Mouse (Mus musculus): ENCODE results near the gene Thumpd1. TPM values are rescaled to one million over a fixed set of nuclear protein-coding genes. Genes with fewer than 3 reads are reported as not detected.

Thumpd1 gene
- polyA plus RNA-seq, 1 experiment from 2014 or later, result 54.1 TPM

GRCm38 (mm10) chr7:119692302-119692701 lies 28.3 kb downstream of the Thumpd1 start:
- Histone ChIP-seq H3K9ac (ENCODE audit: low read depth, low read length) (no peak overlapping the region), H3K4me3 (ENCODE audit: low read depth, low read length) (no peak overlapping the region), H3K36me3 (ENCODE audit: control insufficient read depth, insufficient read depth, low read length) (no peaks in the 10 kb centered on the region), H3K9me3 (replicated peaks; ENCODE audit: control insufficient read depth, low read length) (no peaks in the 10 kb centered on the region), H3K4me2 (no peak overlapping the region), H3K4me1 (ENCODE audit: control insufficient read depth, insufficient read depth, low read length) (no peaks in the 10 kb centered on the region), H3K27me3 (ENCODE audit: control insufficient read depth, insufficient read depth, low read length) (no peaks in the 10 kb centered on the region), H3K27ac (ENCODE audit: low read depth, low read length) (no peak overlapping the region)
- WGBS (ENCODE audit: insufficient replicate concordance), result 67% methylated on average over 4 of the region's 4 CpGs
- ATAC-seq (replicated peaks; ENCODE audit: insufficient number of reproducible peaks, low FRiP score, low TSS enrichment), result no peak

GRCm38 (mm10) chr7:119689726-119690125 lies 30.9 kb downstream of the Thumpd1 start, which contains the start of gene Acsm4:
Gene Acsm4, plus strand, starts transcription at chr7:119690026.
- Histone ChIP-seq H3K27me3 (ENCODE audit: control insufficient read depth, insufficient read depth, low read length) (no peaks in the 10 kb centered on the region), H3K9me3 (replicated peaks; ENCODE audit: control insufficient read depth, low read length) (no peaks in the 10 kb centered on the region), H3K9ac (ENCODE audit: low read depth, low read length) (no peak within 1 kb of the TSS), H3K4me1 (ENCODE audit: control insufficient read depth, insufficient read depth, low read length) (no peaks in the 10 kb centered on the region), H3K4me3 (ENCODE audit: low read depth, low read length) (no peak within 1 kb of the TSS), H3K4me2 (no peak within 1 kb of the TSS), H3K27ac (ENCODE audit: low read depth, low read length) (no peak within 1 kb of the TSS), H3K36me3 (ENCODE audit: control insufficient read depth, insufficient read depth, low read length) (no peaks in the 10 kb centered on the region)
- ATAC-seq (replicated peaks; ENCODE audit: insufficient number of reproducible peaks, low FRiP score, low TSS enrichment), result no peak
- WGBS (ENCODE audit: insufficient replicate concordance), result 71% methylated on average over 5 of the region's 5 CpGs

- Histone ChIP-seq H3K36me3 (ENCODE audit: control insufficient read depth, insufficient read depth, low read length) (no peaks in the 10 kb centered on the region), H3K27ac (ENCODE audit: low read depth, low read length) (no peak overlapping the region), H3K9ac (ENCODE audit: low read depth, low read length) (no peak overlapping the region), H3K4me3 (ENCODE audit: low read depth, low read length) (no peak overlapping the region), H3K4me2 (no peak overlapping the region), H3K4me1 (ENCODE audit: control insufficient read depth, insufficient read depth, low read length) (no peaks in the 10 kb centered on the region), H3K27me3 (ENCODE audit: control insufficient read depth, insufficient read depth, low read length) (no peaks in the 10 kb centered on the region), H3K9me3 (replicated peaks; ENCODE audit: control insufficient read depth, low read length) (no peaks in the 10 kb centered on the region)
- no peak for ATAC-seq (replicated peaks; ENCODE audit: insufficient number of reproducible peaks, low FRiP score, low TSS enrichment)
- 71% methylated on average over 4 of the region's 4 CpGs for WGBS (ENCODE audit: insufficient replicate concordance)
Observed at GRCm38 (mm10) chr7:119682699-119683098, 37.9 kb downstream of the Thumpd1 start.

- no peak overlapping the region for H3K4me3 ChIP-seq (ENCODE audit: low read depth, low read length)
- H3K9me3 ChIP-seq (replicated peaks; ENCODE audit: control insufficient read depth, low read length), result no peaks in the 10 kb centered on the region
- H3K9ac ChIP-seq (ENCODE audit: low read depth, low read length), result no peak overlapping the region
- no peak overlapping the region for H3K27ac ChIP-seq (ENCODE audit: low read depth, low read length)
- ATAC-seq (replicated peaks; ENCODE audit: insufficient number of reproducible peaks, low FRiP score, low TSS enrichment), result no peak
- H3K4me2 ChIP-seq, result no peak overlapping the region
- 72% methylated on average over 8 of the region's 8 CpGs for whole genome bisulfite sequencing (ENCODE audit: insufficient replicate concordance)
- H3K27me3 ChIP-seq (ENCODE audit: control insufficient read depth, insufficient read depth, low read length), result no peaks in the 10 kb centered on the region
- no peaks in the 10 kb centered on the region for H3K4me1 ChIP-seq (ENCODE audit: control insufficient read depth, insufficient read depth, low read length)
- no peaks in the 10 kb centered on the region for H3K36me3 ChIP-seq (ENCODE audit: control insufficient read depth, insufficient read depth, low read length)
Observed at GRCm38 (mm10) chr7:119680107-119680506, 40.5 kb downstream of the Thumpd1 start.

GRCm38 (mm10) chr7:119673465-119673864 lies 47.1 kb downstream of the Thumpd1 start:
- Histone ChIP-seq H3K4me3 (ENCODE audit: low read depth, low read length) (no peak overlapping the region), H3K9ac (ENCODE audit: low read depth, low read length) (no peak overlapping the region), H3K4me1 (ENCODE audit: control insufficient read depth, insufficient read depth, low read length) (no peaks in the 10 kb centered on the region), H3K9me3 (replicated peaks; ENCODE audit: control insufficient read depth, low read length) (no peaks in the 10 kb centered on the region), H3K4me2 (no peak overlapping the region), H3K36me3 (ENCODE audit: control insufficient read depth, insufficient read depth, low read length) (no peaks in the 10 kb centered on the region), H3K27ac (ENCODE audit: low read depth, low read length) (no peak overlapping the region), H3K27me3 (ENCODE audit: control insufficient read depth, insufficient read depth, low read length) (no peaks in the 10 kb centered on the region; the same call in 1 of the 2 replicates)
- 16% methylated on average over 6 of the region's 6 CpGs for WGBS (ENCODE audit: insufficient replicate concordance)
- ATAC-seq (replicated peaks; ENCODE audit: insufficient number of reproducible peaks, low FRiP score, low TSS enrichment), result no peak

GRCm38 (mm10) chr7:119670925-119671324 lies 49.7 kb downstream of the Thumpd1 start:
- Histone ChIP-seq H3K4me2 (no peak overlapping the region), H3K36me3 (ENCODE audit: control insufficient read depth, insufficient read depth, low read length) (no peaks in the 10 kb centered on the region), H3K9me3 (replicated peaks; ENCODE audit: control insufficient read depth, low read length) (no peaks in the 10 kb centered on the region), H3K4me3 (ENCODE audit: low read depth, low read length) (no peak overlapping the region), H3K27me3 (ENCODE audit: control insufficient read depth, insufficient read depth, low read length) (no peaks in the 10 kb centered on the region; the same call in 1 of the 2 replicates), H3K4me1 (ENCODE audit: control insufficient read depth, insufficient read depth, low read length) (no peaks in the 10 kb centered on the region), H3K27ac (ENCODE audit: low read depth, low read length) (no peak overlapping the region), H3K9ac (ENCODE audit: low read depth, low read length) (no peak overlapping the region)
- ATAC-seq (replicated peaks; ENCODE audit: insufficient number of reproducible peaks, low FRiP score, low TSS enrichment), result no peak
- WGBS (ENCODE audit: insufficient replicate concordance), result 40% methylated on average over 6 of the region's 6 CpGs

GRCm38 (mm10) chr7:119670395-119670794 lies 50.2 kb downstream of the Thumpd1 start:
- ATAC-seq (replicated peaks; ENCODE audit: insufficient number of reproducible peaks, low FRiP score, low TSS enrichment), result no peak
- Histone ChIP-seq H3K36me3 (ENCODE audit: control insufficient read depth, insufficient read depth, low read length) (no peaks in the 10 kb centered on the region), H3K4me1 (ENCODE audit: control insufficient read depth, insufficient read depth, low read length) (no peaks in the 10 kb centered on the region), H3K4me2 (no peak overlapping the region), H3K4me3 (ENCODE audit: low read depth, low read length) (no peak overlapping the region), H3K9me3 (replicated peaks; ENCODE audit: control insufficient read depth, low read length) (no peaks in the 10 kb centered on the region), H3K9ac (ENCODE audit: low read depth, low read length) (no peak overlapping the region), H3K27ac (ENCODE audit: low read depth, low read length) (no peak overlapping the region), H3K27me3 (ENCODE audit: control insufficient read depth, insufficient read depth, low read length) (no peaks in the 10 kb centered on the region; the same call in 1 of the 2 replicates)
- WGBS (ENCODE audit: insufficient replicate concordance), result 77% methylated on average over 5 of the region's 5 CpGs

- Histone ChIP-seq H3K27me3 (ENCODE audit: control insufficient read depth, insufficient read depth, low read length) (no peaks in the 10 kb centered on the region; the same call in 1 of the 2 replicates), H3K27ac (ENCODE audit: low read depth, low read length) (no peak overlapping the region), H3K9ac (ENCODE audit: low read depth, low read length) (no peak overlapping the region), H3K36me3 (ENCODE audit: control insufficient read depth, insufficient read depth, low read length) (no peaks in the 10 kb centered on the region), H3K4me2 (no peak overlapping the region), H3K4me3 (ENCODE audit: low read depth, low read length) (no peak overlapping the region), H3K9me3 (replicated peaks; ENCODE audit: control insufficient read depth, low read length) (no peaks in the 10 kb centered on the region), H3K4me1 (ENCODE audit: control insufficient read depth, insufficient read depth, low read length) (no peaks in the 10 kb centered on the region)
- no peak for ATAC-seq (replicated peaks; ENCODE audit: insufficient number of reproducible peaks, low FRiP score, low TSS enrichment)
- WGBS (ENCODE audit: insufficient replicate concordance), result 75% methylated on average over 3 of the region's 3 CpGs
Observed at GRCm38 (mm10) chr7:119667893-119668292, 52.7 kb downstream of the Thumpd1 start.

Data from heart, embryonic 11.5 days (tissue).